In the genomic region with DNA sequence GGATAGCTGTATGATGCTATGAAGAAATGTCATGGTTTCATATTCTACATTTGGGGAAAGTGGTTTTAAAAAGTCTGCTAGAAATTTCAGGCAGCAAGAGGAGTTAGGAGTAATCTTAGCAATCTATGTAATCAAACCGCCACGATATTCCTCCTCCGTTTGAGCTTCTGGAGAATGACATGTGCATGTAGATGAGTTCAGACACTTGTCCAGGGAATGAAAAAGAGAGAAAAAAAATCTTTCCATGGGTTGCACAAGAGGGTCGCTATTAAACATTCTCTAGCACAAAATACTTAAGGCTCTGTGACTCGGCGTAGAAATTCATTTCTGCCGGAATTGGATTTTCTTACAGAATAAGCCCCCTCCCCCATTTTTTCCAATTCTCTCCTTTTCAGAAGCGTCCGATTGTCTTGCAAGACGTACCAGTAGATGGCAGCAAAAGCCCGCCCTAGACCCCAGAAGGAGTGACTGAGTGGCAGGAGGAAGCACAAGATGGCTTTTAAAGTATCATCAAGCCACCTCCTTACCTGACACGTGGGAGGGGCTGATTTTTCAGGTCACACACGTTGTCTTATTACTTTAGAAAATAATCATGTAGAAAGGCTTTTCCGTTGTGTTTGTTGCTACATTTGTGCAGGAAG, we compare ENCODE assay signal across 8 mouse cellular contexts.
DNase-seq lines count a peak whose midpoint lies in the region; ATAC-seq and TF ChIP-seq lines count a peak whose summit lies in the region.

No protein-coding gene starts in this region.

- no peak overlapping the region for H3K27ac ChIP-seq in layer of hippocampus, adult 2 months

- TF ChIP-seq CTCF in layer of hippocampus, adult 2 months (conservative IDR thresholded peaks at IDR 0.05), result peak; percentile 87

- peak overlapping the region; percentile 27 for H3K4me3 ChIP-seq in layer of hippocampus, adult 2 months

- peak; percentile 95 for ATAC-seq in common myeloid progenitor, adult 5-6 weeks (replicated peaks; ENCODE audit: low read depth, poor library complexity, severe bottlenecking)
- ATAC-seq in granulocyte monocyte progenitor cell, adult 5-6 weeks (replicated peaks; ENCODE audit: poor library complexity, severe bottlenecking), result peak; percentile 95

- peak; percentile 18 to 30 for DNase-seq in CD8-positive naive resting alpha-beta T cell, adult 2 months (ENCODE audit: low read depth in 2 of 2, low spot score in 2 of 2)
- peak; percentile 21 for DNase-seq in adipocyte (ENCODE audit: low spot score)
- peak; percentile 82 to 83 for DNase-seq in layer of hippocampus, adult 2 months (ENCODE audit: low spot score in 2 of 2)
- peak; percentile 65 for DNase-seq in lung, postnatal 14 days
- peak; percentile 87 for DNase-seq in retina, embryonic 14.5 days (ENCODE audit: low spot score)
- DNase-seq in thymus, postnatal 4 days, result peak; percentile 65

Comparison
In these comparisons a context has a peak if more than half of its experiments do, and no peak if none do; other contexts are left out.
1. DNase-seq: peak in every context shown above with its lines; median percentile 87 in retina, embryonic 14.5 days; 82 in layer of hippocampus, adult 2 months; 65 in lung, postnatal 14 days; 65 in thymus, postnatal 4 days; 24 in CD8-positive naive resting alpha-beta T cell, adult 2 months; 21 in adipocyte.